Mouse (Mus musculus): ENCODE data around the gene Plxnb1.

Plxnb1 gene

DNA sequence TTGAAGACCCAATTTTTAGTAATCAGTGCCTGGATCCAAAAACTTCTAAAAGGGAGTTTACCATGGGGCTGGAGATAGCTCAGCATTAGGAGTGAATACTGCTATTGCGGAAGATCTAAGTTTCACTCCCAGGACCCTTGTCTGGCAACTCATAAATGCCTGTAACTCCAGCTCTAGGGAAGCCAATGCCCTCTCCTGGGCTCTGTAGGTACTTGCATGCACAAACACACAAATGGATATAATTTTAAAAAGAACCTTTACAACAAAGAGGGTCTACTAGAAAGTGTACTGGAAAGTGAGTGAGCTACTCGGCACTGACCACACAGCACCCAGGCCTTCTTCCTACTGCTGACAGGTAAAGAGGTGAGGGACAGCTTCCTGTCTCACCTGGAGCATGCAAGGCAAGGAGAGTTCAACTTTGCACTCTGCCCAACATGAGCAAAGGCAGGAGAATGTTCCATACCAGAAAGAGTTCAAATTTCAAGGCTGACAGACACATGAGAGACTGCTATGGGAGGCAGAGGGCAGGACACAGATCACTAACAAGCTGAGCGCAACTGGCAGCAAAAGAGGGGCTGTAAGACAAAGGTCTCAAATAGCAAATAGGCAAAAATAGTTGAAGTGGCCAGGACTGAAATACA, 27.0 kb upstream of the Plxnb1 start:
- DNase-seq: no peak

DNA sequence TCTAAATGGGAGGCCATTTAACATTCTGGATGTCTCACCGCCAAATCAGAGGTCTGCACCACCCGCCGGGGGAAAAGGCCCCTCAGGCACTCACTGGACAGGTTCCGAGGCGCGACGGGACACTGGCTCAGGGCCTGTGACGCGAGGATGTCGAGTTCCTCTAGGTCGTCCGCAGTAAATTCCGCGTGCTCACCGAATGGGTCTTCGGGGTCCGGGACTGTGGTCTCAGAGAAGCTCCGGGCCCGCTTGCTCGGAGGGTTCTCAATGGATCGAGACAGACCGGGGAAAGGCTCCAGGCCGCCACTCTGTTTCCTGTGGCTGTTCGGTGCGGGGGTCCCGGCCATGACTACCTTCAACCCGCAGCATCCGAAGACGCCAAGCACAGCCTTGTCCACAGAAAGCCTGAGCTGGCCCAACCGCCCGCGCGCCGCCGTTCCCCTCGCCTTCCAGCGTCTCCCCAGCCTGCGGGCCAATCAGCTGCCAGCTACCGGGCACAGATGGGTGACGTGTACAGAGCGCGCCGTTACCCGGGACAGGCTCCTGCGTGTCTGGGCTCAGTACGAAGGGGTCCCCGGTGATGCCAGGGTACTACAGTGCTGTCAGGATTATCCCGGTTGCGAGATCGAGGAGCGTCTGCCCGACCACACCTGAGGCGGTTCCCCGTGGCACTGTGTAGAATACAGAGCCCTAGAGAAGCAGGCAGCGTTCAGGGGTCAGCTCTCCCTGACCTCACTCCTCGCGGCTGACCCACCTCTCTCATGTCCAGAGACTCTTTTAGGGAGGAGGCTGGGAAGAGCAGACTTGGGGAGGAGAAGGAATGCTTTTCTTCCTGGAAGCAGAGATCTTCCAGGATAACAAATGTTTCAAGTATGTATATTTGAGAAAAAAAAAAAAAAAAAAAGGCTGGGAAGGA, 21.3 kb upstream of the Plxnb1 start, which contains the start of gene Atrip:
Atrip (minus strand) TSS at position 464 of the 913 bp plus-strand sequence.
- DNase-seq: peak; percentile 94

DNA sequence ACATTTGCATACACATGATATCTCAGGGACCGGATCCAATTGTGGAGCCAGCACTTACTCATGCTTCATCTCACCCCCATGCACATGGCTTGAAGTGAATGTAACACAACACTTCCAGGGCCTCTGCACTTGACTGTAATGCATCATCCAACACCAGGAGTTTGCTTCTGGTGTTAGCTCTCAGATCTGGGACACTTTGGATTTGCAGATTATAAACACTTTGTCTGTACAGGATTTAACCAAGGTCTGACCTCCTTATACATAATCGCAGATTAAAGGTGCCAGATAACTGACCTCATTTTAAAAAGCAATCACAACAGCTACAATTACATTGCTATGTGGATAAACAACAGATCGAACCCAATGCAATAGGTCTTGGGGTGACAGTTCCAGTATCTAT, 14.7 kb upstream of the Plxnb1 start:
- no peak for DNase-seq

DNA sequence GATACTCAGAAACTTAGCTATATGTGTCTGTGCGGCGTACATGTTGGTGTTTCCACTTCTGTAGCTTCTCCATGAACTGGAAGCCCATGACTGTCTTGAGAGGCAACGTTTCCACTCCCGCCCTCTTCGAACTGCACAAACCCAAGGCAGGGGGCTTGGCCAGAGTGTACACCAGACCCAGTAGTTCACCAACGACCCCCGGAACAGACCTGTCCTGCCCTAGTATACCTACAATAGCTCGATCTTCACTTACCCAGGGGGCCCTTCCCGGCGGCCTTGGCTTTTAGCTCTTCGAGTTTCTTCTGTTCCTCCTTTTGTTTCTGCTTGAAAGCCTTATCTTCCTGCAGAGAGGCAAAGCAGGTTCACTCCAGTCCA, 13.5 kb upstream of the Plxnb1 start:
- DNase-seq: no peak

DNA sequence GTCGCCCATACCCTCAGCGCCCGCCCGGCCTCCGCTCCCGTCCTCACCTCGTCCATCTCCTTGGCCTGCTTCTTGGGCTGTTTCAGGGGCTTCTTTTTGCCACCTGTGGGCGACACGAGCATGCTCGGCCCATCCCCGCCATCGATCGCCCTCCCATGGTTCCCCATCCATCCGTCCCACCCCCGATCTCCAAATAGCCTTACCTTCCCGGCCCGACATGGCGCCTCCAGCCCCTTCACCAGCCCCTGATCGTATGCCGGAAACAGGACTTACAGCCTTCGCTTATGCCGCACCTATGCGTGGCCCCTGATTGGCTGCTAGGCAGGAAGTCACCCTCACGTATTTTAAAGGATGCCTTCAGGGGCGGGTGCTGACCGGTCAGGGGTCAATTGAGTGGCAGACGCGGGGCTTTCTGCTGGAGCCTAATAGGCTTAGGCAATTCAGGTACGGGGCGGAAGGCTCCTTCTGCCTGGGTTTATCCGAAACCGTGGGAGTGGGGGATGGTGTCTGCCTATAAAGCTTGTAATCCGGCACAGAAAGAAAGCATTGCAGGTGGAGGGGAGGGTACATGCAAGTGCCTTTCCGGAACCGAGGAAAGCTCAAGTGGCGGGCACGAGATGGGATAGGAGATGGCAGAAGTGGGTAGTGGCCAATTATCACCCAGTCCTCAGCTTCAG, 12.9 kb upstream of the Plxnb1 start, which contains the start of the genes Ccdc51 and Tma7:
Ccdc51 (plus strand) TSS at position 370 of the 677 bp plus-strand sequence.
Tma7 (minus strand) TSS at position 464 of the 677 bp plus-strand sequence.
- DNase-seq: peak; percentile 93

DNA sequence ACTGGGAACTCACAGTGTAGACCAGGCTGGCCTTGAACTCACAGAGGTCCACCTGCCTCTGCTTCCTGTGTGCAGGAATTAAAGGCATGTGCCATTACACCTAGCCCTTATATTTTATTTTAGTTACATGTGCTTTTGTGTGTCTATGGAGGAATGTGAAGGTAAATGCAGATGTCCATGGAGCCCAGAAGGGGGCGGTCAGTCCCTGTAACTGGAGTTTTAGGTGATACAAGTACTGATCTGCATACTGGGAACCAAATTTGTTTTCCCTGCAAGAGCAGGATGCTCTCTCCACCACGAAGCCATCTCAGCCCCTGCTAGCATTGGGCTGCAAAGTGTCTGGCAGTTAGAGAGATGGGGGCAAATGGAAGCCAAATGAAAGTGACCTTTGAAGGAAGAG, 10.3 kb upstream of the Plxnb1 start:
- no peak for DNase-seq

DNA sequence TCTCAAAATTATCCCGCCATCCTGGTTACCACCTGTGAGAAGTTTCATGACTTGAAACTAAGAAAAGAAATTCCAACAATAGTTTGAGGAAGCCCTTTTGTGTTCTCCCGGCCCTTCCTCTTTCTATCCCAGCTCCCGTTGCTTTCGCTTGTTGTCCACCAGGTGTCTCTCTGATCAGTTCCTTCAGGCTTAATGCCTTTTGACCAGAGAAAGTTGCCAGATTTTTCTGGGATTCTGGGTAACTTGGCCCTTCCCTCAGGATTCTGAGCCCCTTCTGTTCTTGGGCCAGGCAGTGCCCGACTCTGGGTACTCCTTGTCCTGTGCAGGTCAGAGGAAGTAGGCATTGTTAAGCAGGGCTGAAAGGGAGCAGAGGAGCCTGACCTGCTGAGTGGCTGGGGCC, 7.2 kb upstream of the Plxnb1 start:
- DNase-seq: peak; percentile 38

DNA sequence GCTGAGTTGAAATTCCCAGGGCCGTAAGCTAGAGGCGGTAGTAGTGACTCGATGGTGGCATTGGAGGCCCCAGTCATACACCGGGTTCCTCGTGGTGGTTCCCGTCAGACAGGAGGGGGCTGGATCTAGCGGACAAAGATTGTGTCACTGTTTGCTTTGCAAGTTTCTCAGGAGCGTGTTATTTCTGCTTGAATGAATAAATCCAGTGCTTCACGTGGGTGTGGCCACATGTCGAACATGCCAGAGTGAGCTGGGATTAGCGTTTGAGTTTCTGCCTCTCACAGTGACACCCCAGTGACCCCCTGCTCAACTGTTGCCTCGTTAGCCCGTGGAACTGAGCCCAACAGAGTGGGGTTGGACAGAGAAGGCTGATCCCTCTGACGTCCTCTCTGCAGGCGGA, 4.7 kb upstream of the Plxnb1 start:
- no peak for DNase-seq

DNA sequence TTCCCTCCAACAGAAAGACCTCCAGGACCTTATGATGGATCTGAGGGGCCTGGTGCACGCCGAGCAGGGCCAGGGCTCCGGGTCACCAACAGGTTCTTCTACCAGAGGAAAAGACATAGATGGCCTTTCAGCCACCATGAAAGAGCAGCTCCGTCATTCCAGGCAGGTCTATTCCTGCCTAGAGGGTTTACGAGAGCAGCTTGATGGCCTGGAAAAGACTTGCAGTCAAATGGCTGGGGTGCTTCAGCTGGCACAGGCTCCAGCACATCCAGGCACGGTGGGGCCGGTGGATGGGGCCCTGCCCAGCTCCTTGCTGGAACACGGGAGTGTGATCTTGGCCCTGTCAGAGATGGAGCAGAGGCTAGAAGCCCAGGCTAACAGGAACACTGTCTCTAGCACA, 3.4 kb upstream of the Plxnb1 start:
- no peak for DNase-seq

DNA sequence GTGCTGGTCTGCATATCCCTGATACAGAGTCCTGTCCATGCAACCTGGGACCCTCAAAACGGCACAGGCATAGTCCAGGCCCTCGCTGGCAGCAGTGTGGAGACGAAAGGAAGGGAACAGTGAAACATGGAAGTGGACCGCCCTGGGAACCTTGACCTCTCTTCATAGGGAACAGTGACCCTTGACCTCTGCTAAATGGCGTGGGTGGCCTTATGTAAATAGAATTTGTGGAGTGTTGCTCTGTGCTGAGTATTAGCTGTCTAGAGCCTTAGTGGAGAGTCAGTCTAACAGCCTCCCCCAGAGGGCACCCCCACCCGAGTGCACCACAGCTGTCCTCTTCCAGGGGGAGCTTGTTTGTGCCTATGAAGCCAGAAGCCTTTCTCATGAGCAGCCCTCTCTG, 2.4 kb upstream of the Plxnb1 start:
- DNase-seq: no peak

DNA sequence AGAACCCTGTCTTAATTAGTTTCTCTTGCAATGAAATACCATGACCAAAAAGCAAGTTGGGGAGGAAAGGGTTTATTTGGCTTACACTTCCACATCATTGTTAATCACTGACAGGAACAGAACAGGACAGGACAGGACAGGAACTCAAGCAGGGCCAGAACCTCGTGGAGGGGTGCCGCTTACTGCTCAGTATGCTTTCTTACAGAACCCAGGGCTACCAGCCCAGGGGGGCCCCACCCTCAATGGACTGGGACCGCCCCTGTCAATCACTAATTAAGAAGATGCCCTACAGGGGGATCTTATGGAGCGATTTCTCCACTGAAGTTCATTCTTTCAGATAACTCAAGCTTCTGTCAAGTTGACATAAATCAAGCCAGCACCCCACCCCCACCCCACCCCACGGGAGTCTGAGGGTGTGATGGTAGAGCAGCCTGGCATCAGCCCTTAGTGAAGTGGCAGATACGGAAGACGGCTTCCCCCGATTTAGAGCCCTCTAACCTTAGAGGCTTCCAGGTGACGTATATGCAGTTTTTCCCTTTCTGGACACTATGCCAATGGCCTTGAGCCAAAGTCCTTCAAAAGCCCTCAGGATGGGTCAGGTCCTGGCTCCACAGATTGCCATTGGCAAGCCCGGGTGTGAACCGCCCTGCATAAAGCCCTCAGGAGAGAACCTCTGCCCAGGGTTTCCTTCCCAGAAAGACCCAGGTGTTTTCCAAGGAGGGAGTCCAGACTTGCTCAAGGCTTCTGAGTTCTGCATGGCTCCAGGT, 1.2 kb upstream of the Plxnb1 start:
- DNase-seq: no peak

DNA sequence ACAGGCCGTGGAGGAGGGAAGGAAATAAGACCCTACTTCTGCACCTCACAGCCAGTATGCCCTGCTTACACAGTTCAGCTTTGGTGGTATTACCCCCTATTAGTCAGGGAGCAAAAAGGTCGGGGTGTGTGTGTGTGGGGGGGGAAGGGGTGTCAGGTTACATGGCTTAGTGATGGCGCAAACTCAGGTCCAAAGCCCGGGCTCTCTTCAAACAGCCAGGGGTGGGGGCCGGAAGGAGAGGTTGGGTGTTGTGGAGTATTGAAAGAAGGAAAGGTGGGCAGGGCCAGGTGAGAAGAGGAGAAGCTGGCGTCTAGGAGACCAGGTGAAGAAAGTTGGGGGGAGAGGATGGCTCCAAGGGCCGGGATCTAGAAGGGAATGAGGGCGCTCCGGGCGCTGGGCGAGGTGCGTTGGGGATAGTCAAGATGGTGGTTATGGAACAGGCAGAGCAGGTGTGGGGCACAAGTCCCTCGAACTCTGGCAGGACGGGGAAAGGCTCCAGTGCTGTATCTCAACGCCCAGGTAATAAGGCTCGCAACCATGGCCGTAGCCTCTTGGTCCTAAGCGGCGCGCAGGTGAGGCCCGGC, 544 bp upstream of the Plxnb1 start:
- no peak for DNase-seq

DNA sequence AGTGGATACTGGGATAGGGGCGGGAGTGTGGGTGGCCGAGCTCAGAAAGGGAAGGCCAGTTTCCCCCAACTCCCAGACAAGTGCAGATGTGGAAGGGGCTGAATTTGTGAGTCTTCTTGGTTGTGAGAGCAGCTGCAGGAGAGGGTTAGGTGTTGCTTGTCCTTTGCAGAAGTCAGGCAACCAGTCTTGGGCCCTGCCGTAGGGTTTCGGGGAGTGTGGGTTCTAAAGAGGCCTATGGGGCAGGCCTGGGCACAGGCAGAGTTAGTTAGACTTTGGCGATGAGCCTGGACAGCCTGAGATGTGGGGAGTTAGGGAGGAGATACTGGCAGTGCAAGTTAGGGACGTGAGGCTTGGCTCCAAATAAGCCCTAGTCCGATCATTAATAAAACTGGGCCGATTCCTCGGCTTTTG, 1.1 kb downstream of the Plxnb1 start:
- DNase-seq: peak; percentile 39

DNA sequence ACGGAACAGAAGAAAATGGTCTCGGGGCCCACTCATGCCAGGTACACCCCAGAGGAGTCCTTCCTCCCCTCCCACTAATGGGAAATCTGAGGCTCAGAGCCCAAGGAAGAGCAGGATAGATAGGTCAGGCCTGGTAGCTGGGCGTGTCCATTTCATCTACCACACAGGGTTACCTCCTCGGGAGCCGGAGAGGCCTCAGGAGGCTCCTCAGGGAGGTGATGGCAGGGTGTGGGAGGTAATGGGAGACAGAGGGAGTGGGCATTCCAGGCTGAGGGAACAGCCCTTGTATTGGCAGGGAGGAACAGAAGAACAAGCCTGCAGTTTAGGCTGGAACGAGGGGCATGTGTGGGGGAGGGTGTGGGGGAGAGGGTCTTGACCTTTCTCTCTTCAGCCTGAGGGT, 1.7 kb downstream of the Plxnb1 start:
- no peak for DNase-seq

DNA sequence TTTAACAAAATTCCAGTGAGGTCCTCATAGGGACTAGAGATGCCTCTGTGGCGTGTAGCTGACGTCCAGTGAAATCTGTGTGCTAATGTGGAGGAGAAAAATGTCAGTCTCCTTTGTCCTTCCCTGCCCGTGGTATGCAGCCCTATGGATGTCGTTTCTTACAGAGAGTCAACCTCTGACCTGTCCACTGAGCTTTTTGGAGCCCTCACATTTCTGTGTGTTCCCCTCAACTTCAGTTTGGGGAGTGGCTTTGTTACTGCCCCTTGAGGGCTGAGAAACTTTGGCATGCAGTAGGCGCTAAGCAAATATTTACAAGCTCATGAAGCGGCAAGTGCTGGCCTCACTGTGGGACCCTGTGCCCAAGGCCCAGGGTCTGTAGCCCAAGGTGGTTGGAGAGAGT, 2.1 kb downstream of the Plxnb1 start:
- no peak for DNase-seq

DNA sequence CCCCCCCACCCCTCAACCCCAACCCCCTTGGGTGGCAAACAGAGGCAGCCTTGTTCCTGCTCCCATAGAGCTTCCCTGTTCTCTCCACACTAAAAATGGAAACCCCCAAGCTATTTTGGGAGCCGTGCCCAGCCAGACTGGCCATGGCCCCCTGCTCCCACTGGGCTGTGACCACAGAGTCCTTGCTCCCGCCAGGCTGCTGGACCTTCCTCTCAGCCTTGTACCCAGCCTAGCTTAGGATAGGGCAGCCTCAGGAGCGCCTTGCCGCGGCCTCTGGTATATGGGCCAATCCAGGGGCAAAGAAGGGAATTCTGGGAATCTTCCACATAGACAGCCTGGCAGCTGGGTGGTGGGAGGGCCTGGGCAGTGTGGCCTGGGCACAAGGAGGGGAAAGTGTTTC, 2.6 kb downstream of the Plxnb1 start:
- DNase-seq: peak; percentile 89

DNA sequence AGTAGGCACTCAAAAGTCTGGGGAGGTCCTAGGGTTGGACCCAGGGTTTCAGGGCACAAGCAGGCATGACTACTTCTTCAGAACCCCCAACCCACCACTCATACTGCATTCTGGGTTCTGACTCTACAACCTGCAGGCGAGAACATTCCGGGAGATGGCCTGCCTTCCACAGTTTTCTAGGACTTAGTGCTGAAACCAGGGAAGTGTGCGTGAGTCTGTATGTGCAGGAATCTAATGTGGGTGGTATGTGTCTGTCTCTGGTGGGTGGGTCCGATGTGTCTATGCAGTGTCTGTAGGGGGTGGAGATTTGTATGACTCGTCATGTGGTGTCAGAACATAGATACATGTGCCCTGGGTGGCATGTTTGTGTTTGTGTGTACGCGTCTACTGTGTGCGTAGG, 3.2 kb downstream of the Plxnb1 start:
- no peak for DNase-seq

DNA sequence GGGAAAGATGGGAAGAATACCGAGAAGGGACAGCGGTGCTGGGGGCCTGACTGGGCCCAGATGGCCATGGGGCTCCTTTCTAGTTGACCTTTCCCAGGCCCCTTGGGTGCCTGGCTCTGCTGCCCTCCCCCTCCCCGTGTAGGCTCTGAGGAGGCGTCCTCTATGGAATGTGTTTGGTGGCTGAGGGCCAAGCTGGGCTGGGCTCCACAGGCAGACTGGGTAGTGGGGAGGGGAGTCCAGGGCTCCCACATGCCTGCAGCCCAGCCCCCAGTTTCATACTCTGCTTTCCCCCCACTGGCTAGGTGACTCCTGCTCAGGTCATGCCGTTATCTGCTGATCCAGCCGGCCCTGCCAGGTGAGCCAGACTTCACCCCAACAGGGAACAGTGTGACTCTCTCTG, 3.8 kb downstream of the Plxnb1 start:
- peak; percentile 66 for DNase-seq

DNA sequence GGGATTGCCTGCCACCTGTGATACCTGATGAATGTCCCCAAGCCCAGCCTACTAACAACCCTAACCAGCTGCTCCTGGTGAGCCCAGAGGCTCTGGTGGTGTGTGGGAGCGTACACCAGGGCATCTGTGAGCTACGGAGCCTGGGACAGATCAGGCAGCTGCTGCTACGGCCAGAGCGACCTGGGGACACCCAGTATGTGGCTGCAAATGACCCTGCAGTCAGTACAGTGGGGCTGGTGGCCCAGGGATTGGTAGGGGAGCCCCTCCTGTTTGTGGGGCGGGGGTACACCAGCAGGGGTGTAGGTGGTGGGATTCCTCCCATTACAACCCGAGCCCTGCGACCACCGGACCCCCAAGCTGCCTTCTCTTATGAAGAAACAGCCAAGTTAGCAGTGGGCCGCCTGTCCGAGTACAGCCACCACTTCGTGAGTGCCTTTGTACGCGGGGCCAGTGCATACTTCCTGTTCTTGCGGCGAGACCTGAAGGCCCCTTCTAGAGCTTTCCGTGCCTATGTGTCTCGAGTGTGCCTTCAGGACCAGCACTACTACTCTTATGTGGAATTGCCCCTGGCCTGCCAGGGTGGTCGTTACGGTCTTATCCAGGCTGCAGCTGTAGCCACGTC, 5.2 kb downstream of the Plxnb1 start:
- no peak for DNase-seq

DNA sequence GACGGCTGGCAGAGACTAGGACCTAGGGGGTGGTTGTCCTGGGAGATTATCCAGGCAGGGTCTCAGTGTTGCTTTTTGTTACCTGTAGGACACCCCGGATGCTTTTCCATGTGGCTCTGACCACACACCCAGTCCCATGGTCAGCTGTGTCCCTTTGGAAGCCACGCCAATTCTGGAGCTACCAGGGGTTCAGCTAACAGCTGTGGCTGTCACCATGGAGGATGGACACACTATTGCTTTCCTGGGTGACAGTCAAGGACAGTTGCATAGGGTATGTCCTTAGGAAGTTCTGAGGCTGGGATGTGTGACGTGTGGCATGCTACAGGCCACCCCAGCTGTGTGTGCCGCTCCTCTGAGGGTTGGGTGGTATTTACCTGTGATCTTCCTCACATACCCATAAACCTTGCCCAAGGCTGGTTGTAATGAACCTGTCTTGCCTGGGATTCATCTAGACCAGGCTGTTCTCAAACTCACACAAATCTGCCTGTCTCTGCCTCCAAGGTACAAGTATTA, 6.8 kb downstream of the Plxnb1 start:
- DNase-seq: no peak

DNA sequence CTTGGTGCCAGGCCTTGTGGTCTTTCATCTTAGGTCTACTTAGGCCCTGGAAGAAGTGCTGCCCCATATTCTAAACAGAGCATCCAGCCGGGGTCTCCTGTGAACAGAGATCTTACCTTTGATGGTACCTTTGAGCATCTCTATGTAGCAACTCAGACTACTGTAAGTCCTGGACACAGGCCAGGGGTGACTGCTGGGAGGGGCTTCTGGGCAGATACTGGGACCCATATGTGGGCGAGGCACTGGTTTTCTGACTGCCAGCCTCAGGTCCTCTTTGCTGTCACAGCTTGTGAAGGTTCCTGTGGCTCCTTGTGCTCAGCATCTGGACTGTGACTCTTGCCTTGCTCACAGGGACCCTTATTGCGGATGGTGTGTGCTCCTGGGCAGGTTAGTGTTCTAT, 7.4 kb downstream of the Plxnb1 start:
- DNase-seq: no peak

DNA sequence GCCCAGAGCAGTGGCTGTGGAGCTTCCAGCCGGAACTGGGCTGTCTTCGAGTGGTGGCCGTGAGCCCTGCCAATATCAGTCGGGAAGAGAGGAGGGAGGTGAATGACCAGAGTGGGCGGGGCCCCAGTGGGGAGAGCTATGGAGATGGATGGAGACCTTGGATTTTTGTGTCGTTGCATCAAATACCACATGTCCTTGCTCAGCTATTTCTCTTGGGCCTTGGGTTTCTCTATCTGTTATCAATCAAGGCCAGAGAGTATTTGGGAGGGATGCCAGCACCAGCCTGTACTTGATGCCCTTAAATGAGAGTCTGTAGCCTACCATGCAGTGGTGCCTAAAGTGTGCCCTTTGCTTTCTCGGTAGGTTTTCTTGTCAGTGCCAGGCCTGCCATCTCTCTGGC, 8.1 kb downstream of the Plxnb1 start:
- no peak for DNase-seq
